Mouse (Mus musculus): ENCODE data around the gene Cdx4.

The Cdx4 gene

GRCm38 (mm10) chrX:103321146-103321545 is at the start of gene Cdx4:
Cdx4 (plus strand) TSS chrX:103321398.
- DNase-seq: no peak

GRCm38 (mm10) chrX:103274325-103274724 is 46.9 kb upstream of the Cdx4 start:
- no peak for DNase-seq

- no peak for DNase-seq
Measured at GRCm38 (mm10) chrX:103286899-103287722, 34.1 kb upstream of the Cdx4 start.

GRCm38 (mm10) chrX:103287846-103288377 is 33.3 kb upstream of the Cdx4 start:
- DNase-seq: no peak

- DNase-seq: no peak
Measured at GRCm38 (mm10) chrX:103288485-103289330, 32.5 kb upstream of the Cdx4 start.

GRCm38 (mm10) chrX:103298937-103299336 is 22.3 kb upstream of the Cdx4 start:
- no peak for DNase-seq

- no peak for DNase-seq
Measured at GRCm38 (mm10) chrX:103308262-103308661, 12.9 kb upstream of the Cdx4 start.

- no peak for DNase-seq
Measured at GRCm38 (mm10) chrX:103311723-103312122, 9.5 kb upstream of the Cdx4 start.

GRCm38 (mm10) chrX:103314146-103314545 is 7.1 kb upstream of the Cdx4 start:
- no peak for DNase-seq

- no peak for DNase-seq
Measured at GRCm38 (mm10) chrX:103325900-103326299, 4.7 kb downstream of the Cdx4 start.

- no peak for DNase-seq
Measured at GRCm38 (mm10) chrX:103329386-103329785, 8.2 kb downstream of the Cdx4 start.

GRCm38 (mm10) chrX:103331125-103331858 is 10.1 kb downstream of the Cdx4 start:
- no peak for DNase-seq

GRCm38 (mm10) chrX:103341369-103342113 is 20.3 kb downstream of the Cdx4 start:
- no peak for DNase-seq

GRCm38 (mm10) chrX:103355784-103356183 is 34.6 kb downstream of the Cdx4 start:
- DNase-seq: no peak

GRCm38 (mm10) chrX:103356287-103356686 is 35.1 kb downstream of the Cdx4 start, which contains the start of gene Chic1:
Chic1 (plus strand) TSS chrX:103356476.
- DNase-seq: peak; percentile 80

GRCm38 (mm10) chrX:103356761-103357236 is 35.6 kb downstream of the Cdx4 start:
- no peak for DNase-seq

- DNase-seq: no peak
Measured at GRCm38 (mm10) chrX:103366201-103366600, 45.0 kb downstream of the Cdx4 start.

GRCm38 (mm10) chrX:103368650-103369049 is 47.5 kb downstream of the Cdx4 start:
- DNase-seq: no peak

- DNase-seq: no peak
Measured at GRCm38 (mm10) chrX:103371221-103371620, 50.0 kb downstream of the Cdx4 start.

- DNase-seq: no peak
Measured at GRCm38 (mm10) chrX:103371627-103372026, 50.4 kb downstream of the Cdx4 start.

GRCm38 (mm10) chrX:103374250-103374649 is 53.1 kb downstream of the Cdx4 start:
- no peak for DNase-seq
